Mouse (Mus musculus) small intestine, adult 10 weeks (tissue): ENCODE data around the gene Wdr18. TPM values are rescaled to one million over a fixed set of nuclear protein-coding genes. Genes with fewer than 3 reads are reported as not detected.

Experiments
- polyA plus RNA-seq: library from polyadenylated mRNA; stranded (reverse); fragments of 350-450 nt; fragmentation: Illumina TruSeq; extraction: RNeasy Lipid Tissue Mini Kit (QIAGEN cat#74804); gene quantifications from one replicate; pipeline ENCODE4 v1.2.3, GENCODE M21; 2014; ENCODE audit warnings: low replicate concordance

Wdr18 gene
- polyA plus RNA-seq, result 1.0 TPM

DNA sequence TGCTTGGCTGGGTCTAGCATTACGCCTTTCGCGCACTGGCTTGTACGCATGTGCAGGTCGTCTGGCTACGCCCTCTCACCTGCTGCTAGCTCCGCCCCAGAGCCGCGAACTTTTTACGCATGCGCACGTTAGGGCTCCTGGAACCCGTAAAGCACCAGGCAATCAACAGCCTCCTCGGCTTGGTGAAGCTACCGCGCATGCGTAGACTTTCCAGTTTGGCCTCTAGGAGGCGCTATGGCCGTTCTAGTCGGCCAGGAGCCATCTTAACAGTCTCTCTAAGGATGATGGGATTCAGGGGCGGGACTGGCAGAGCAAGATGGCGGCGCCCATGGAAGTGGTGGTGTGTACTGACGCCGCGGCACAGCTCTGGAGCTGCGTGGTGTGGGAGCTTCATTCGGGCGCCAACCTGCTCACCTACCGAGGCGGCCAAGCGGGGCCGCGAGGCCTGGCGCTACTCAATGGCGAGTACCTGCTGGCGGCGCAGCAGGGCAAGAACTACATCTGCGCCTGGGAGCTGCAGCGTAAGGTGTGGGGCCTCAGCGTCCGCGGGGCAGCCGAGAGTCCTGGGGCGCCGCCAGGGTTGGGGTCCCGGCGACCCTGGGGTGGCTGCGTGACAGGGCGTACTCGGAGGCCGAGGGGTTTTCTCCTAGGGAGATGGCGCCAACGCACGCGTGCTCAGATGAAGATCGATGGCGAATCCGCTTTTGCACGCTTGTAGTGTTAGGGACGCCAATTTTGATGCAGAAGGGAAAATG lies at the start of gene Wdr18:
Gene Wdr18, plus strand, starts transcription at position 306 of the 755 bp plus-strand sequence.

DNA sequence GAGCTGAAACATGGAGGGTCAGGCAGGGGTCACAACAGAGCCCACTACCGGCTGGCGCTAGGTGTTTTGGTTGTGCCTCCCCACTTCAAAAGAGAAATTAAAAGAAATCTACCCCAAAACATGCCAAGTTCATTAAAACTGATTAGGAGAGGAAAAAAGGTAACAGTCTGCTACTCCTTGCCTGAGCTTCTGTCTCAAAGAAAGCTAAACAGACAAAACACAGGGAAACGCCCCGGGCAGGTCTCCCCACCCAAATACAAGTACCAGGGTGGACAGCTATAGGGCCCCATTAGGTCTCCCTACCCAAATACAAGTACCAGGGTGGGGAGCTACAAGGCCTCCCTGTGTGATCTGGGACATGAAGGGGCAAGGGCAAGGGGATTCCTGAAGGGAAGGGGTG lies 49.4 kb upstream of the Wdr18 start, which contains the start of gene Gm26602:
Gene Gm26602, plus strand, starts transcription at position 301 of the 400 bp plus-strand sequence.

DNA sequence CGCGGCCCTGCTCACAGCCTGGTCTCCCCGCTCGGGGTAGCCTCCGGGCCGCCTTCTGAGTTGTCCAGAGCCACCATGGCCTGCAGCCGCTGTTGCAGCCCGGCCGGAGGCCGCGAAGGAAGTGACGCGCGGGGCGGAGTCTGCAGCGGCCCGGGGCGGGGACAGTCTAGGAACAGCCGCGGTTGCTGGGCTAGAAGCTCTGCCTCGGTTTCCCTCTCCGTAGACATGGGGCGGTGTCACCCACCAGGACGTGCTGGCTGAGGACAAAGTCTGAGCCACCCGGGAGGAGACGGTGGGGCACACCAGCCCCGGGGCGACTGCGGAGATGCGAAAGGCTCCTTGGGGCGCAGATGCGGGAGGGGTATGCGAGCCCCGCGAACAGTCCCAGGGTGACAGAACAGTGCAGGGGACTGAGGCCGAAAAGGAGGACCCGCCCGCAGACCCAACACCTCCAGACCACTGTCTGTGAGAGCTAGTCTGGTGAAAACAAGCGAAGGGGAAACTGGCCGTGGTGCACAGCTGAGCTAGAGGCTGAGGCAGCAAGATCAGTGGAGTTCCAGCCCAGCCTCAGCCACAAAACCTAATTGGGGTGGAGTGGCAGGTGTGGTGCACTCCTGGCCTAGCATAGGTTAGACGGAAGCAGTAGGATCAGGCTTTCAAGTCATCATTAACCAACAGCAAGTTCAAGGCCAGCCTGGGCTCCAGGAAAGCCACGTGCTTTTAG lies 43.0 kb upstream of the Wdr18 start, which contains the start of gene Kiss1r:
Gene Kiss1r, plus strand, starts transcription at position 164 of the 724 bp plus-strand sequence.

DNA sequence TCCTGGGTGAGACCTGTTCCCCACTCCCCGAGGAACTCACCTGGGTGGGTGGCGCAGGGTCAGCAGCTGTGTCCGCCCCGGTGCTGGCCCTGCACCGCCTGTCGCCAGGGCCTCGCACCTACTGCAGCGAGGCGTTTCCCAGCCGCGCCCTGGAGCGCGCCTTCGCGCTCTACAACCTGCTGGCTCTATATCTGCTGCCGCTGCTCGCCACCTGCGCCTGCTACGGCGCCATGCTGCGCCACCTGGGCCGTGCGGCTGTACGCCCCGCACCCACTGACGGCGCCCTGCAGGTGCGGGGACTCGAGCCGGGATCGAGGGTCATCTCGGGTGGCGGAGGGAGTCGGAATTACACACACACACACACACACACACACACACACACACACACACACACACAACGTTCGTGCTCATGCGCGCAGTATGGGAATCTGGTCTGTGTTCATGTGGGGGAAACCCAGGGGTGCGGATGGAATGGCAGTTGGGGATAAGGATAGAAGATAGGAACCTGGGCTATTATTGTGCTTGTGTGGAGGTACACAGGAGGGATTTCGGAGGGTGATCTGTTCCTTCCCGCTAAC lies 38.9 kb upstream of the Wdr18 start, which contains the start of gene R3hdm4:
Gene R3hdm4, minus strand, starts transcription at position 251 of the 578 bp plus-strand sequence.

DNA sequence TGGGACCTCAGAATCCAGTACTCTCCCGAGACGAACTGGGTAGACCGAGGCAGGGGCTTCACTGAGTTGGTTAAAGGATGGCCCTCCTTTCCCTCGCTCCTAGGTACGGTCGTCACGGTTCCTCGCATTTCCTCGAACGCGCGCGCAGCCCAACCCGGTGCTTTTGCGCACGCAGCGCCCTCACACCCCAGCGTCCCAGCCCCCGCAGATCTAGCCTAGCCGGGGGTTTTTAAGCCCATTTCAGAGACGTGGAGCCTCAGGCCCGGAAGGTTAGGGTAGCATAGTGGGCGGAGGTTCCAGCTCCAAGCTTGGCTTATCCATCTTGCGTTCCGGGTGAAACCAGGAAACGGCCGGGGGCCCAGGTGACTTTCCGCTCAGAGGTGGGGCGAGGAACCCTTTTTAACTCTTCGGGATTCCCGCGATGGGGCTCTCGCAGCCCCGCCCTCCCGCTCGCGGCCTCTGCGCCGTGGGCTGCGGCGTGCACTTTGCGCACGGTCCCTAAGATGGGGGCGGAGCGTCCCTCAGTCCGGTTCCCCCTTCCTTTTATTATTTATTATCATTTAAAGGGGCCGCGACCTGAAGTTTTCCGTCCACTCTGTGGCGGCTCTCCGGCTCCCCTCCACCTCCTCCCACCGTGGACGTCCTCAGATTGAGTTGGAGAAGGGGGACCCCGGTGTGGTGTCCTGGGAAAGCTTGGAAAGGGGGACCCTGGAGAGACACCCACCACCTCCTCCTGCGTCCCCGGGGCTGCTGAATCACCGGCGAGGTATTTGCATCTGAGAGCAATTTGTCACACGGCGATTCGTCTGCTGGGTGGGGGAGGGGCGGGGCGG lies 33.2 kb upstream of the Wdr18 start, which contains the start of gene Arid3a:
Gene Arid3a, plus strand, starts transcription at position 553 of the 833 bp plus-strand sequence.

DNA sequence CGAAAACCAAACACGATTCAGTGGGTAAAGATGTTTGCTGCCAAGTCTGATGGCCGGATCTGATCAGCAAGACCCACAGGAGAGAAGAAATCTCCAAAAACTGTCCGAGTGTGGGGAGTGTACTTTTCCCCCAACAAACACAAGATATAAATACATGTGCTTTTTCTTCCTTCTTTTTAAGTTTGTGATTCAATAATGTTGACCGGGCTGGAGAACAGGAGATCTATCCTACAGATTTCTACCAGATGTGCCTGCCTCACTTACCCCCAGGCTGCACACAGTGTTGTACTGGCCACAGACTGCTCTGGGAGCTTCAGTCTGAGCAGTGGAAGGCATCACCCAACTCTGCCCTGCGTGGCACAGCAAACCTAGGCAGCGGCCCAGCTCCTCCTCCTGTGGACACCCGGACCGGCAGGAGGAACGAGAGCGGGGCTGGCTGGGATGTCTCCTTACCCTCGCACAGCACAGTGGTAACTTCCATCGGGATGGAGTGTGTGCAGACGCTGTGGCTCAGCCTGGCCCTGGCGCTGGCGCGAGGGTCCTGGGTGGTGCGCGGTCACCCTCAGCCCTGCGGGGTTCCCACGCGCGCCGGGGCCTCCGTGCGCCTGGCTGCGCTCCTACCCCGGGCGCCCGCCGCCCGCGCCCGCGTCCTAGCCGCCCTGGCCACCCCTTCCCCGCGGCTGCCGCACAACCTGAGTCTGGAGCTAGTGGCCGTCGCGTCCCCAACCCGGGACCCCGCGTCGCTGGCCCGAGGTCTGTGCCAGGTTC lies 10.6 kb downstream of the Wdr18 start, which contains the start of gene Grin3b:
Gene Grin3b, plus strand, starts transcription at position 301 of the 768 bp plus-strand sequence.

DNA sequence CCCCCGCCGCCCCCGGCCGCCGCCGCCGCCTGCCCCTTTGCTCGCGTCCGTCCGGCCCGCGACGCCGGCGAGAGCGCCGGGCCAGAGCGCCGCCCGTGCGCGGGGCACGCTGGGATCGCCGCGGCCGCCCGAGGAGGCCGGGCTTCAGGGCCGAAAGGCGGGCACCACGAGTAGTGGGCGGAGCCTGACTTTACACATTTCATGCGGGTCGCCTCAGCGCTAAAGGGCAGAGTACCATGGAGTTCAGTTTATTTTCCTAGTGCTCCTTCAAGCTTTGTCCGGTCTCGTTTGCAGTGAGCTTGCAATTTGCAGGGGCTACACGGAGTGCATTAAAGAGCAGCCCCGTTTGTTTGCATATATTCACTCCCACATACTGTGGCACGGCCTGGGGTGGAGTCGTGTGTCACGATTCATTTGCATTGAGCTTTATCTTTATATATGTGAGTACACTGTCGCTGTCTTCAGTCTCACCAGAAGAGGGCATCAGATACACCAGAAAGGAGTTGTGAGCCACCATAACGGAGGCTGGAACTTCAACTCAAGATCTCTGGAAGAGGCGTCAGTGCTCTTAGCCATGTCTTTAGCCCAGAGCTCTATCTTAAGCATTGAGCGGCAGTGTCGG lies 24.4 kb downstream of the Wdr18 start, which contains the start of gene Tmem259:
Gene Tmem259, minus strand, starts transcription at position 136 of the 622 bp plus-strand sequence.

DNA sequence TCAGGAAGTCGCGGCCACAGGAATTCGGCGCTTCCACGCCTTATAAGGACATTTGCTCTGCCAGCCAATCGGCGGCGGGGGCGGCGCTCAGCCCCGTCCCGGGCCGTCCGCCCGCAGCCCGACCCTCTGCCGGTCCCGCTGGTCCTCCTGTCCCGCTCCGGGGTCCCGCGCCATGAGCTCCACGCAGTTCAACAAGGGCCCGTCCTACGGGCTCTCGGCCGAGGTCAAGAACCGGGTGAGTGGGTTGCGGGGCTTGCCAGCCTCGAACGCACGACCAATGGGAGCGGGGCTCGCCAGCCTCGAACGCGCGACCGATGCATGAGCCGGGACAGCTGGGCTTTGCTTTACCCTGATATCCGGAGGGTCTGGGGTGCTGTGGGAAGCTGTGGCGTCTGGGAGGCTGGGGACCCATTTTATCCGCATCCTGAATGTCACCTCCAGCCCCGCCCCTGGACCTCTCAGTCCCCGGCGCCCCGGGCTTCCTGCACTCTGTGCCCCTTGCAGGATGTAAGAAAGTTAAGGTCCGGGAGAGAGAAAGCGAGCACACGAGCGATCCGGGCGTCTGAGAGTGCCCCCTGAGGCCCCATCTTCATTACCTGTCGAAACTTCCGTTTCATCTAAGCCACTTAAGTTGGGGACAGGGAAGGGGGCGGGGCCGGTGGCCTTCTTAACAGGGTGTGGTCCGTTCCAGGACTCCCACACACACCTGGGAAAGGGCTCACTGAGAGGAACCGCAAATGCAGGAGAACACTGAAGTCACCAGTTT lies 28.7 kb downstream of the Wdr18 start, which contains the start of gene Cnn2:
Gene Cnn2, plus strand, starts transcription at position 79 of the 766 bp plus-strand sequence.

DNA sequence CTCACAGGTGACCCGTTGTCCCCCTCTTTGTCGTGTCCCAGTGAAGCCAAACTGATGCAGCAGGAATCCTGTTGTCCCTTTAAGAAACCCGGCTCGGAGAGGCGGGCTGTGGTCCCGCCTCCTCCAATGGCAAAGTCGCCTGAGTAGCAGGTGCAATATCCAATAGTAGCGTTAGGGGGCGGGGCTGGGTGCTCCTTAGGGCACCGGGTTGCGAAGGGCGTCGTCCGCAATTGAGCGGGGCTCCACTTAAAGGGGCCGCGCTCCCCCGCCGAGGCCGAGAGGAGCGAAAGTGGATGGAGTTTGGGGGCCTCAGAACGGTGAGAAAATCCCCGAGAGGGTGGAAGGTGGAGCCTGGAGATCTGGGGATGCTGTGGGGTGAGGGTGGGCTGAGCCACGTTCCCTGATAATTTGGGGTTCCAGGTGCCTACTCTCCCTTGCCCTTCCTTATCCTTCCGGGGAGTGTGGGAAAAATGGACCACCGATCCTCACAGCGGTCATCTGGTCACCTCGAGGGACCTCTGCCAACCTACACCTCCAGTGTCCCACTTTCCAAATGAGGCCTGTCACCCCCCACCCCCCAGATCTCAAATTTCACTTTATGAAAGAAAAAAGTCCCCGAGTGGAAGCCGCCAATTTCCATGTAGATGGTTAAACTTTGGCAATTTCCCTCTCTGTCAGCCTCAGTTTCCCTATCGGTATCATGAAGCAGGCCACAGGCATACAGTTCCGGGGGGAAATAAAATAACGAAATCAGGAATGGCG lies 36.5 kb downstream of the Wdr18 start, which contains the start of gene Abca7:
Gene Abca7, plus strand, starts transcription at position 223 of the 762 bp plus-strand sequence.

DNA sequence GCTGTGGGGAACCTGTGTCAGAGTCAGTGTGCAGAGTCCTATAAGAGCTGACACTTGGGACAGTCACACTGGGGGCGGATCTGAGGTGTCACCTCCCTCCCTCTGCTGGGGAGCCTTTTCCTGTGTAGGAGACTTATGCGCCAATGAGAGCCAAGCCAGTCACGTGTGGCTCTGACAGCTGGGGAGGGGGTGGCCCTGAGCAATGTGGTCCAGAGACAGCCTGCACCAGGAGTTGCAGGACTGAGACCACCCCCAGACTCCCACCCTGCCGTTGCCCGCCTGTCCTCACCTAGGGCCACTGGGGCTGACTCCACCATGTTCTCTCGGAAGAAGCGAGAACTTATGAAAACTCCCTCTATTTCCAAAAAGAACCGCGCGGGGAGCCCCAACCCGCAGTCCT lies 56.6 kb downstream of the Wdr18 start, which contains the start of gene Arhgap45:
Gene Arhgap45, plus strand, starts transcription at position 143 of the 400 bp plus-strand sequence.

Other genes starting within 250 kb of the Wdr18 start
- gene Hcn2, start 243.5 kb upstream of the Wdr18 start, polyA plus RNA-seq, result not detected
- not detected for gene Polrmt, start 213.6 kb upstream of the Wdr18 start, polyA plus RNA-seq
- gene Fgf22, start 205.1 kb upstream of the Wdr18 start, polyA plus RNA-seq, result not detected
- 0.41 TPM for gene Rnf126, start 193.2 kb upstream of the Wdr18 start, polyA plus RNA-seq
- gene Fstl3, start 182.9 kb upstream of the Wdr18 start, polyA plus RNA-seq, result 0.45 TPM
- not detected for gene Prss57, start 169.2 kb upstream of the Wdr18 start, polyA plus RNA-seq
- not detected for gene Palm, start 166.6 kb upstream of the Wdr18 start, polyA plus RNA-seq
- 3.9 TPM for gene Misp, start 139.2 kb upstream of the Wdr18 start, polyA plus RNA-seq
- gene Ptbp1, start 105.7 kb upstream of the Wdr18 start, polyA plus RNA-seq, result 52.9 TPM
- gene Prtn3, start 85.7 kb upstream of the Wdr18 start, polyA plus RNA-seq, result not detected
- gene Plppr3, start 85.5 kb upstream of the Wdr18 start, polyA plus RNA-seq, result not detected
- gene Elane, start 73.9 kb upstream of the Wdr18 start, polyA plus RNA-seq, result not detected
- gene Cfd, start 69.3 kb upstream of the Wdr18 start, polyA plus RNA-seq, result 0.67 TPM
- 0.11 TPM for gene Med16, start 51.2 kb upstream of the Wdr18 start, polyA plus RNA-seq
- not detected for gene Gm26602, start 49.3 kb upstream of the Wdr18 start, polyA plus RNA-seq
- not detected for gene Kiss1r, start 43.2 kb upstream of the Wdr18 start, polyA plus RNA-seq
- 1.5 TPM for gene R3hdm4, start 38.9 kb upstream of the Wdr18 start, polyA plus RNA-seq
- gene Arid3a, start 33.1 kb upstream of the Wdr18 start, polyA plus RNA-seq, result 2.3 TPM
- not detected for gene Grin3b, start 10.6 kb downstream of the Wdr18 start, polyA plus RNA-seq
- 0.45 TPM for gene Tmem259, start 24.2 kb downstream of the Wdr18 start, polyA plus RNA-seq
- gene Cnn2, start 28.4 kb downstream of the Wdr18 start, polyA plus RNA-seq, result 1.9 TPM
- 0.11 TPM for gene Abca7, start 36.3 kb downstream of the Wdr18 start, polyA plus RNA-seq
- gene Arhgap45, start 56.5 kb downstream of the Wdr18 start, polyA plus RNA-seq, result 0.19 TPM
- not detected for gene Polr2e, start 79.6 kb downstream of the Wdr18 start, polyA plus RNA-seq
- 27.2 TPM for gene Gpx4, start 87.0 kb downstream of the Wdr18 start, polyA plus RNA-seq
- gene Sbno2, start 145.4 kb downstream of the Wdr18 start, polyA plus RNA-seq, result 0.52 TPM
- gene Stk11, start 155.7 kb downstream of the Wdr18 start, polyA plus RNA-seq, result 3.0 TPM
- gene Atp5d, start 178.5 kb downstream of the Wdr18 start, polyA plus RNA-seq, result 1.8 TPM
- gene Cbarp, start 180.7 kb downstream of the Wdr18 start, polyA plus RNA-seq, result not detected
- gene Midn, start 188.1 kb downstream of the Wdr18 start, polyA plus RNA-seq, result 7.7 TPM
- gene Cirbp, start 205.8 kb downstream of the Wdr18 start, polyA plus RNA-seq, result 12.5 TPM
- gene 1600002K03Rik, start 212.8 kb downstream of the Wdr18 start, polyA plus RNA-seq, result not detected
- 0.37 TPM for gene Efna2, start 219.3 kb downstream of the Wdr18 start, polyA plus RNA-seq